18 mouse cellular contexts compared by ENCODE assay signal in the genomic region with DNA sequence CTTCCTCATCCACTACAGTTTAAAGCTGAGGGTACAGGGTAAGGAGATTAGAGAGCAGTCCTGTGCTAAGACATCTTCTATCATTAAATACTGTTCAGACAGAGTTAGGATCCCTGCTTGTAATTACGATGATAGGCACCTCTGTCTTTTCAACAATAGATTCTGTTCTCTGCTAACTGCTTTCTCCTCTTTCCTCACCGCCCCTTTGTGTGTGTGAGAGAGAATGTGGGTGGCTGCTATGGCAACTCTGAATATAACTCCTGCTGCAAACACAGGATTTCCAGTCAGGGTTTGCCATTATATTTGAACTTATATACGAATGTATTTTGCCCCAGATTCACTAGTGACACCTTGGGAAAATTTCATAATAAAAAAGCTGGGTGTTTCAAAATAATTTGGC. TPM values are rescaled to one million over a fixed set of nuclear protein-coding genes. Genes with fewer than 3 reads are reported as not detected.
DNase-seq lines count a peak whose midpoint lies in the region; ATAC-seq and TF ChIP-seq lines count a peak whose summit lies in the region.
"Had no signal": no experiment of that assay in that cellular context is flagged by ENCODE, and none has a peak within 500 bp of the region (broad histone marks: within the 10 kb centered on the region; RNA-seq: fewer than 3 reads in every experiment).

No protein-coding gene starts in this region.

- no peaks in the 10 kb centered on the region for H3K9me3 ChIP-seq in hindbrain, postnatal 0 days (ENCODE audit: low read length)
- H3K9me3 ChIP-seq in hindbrain, embryonic 14.5 days (ENCODE audit: control insufficient read depth, low read length): no peaks in the 10 kb centered on the region
- no peaks in the 10 kb centered on the region for H3K9me3 ChIP-seq in midbrain, embryonic 15.5 days
- no peaks in the 10 kb centered on the region for H3K9me3 ChIP-seq in intestine, embryonic 16.5 days (ENCODE audit: control insufficient read depth, low read length)
- H3K9me3 ChIP-seq: heart, embryonic 13.5 days; hindbrain, embryonic 15.5 days; liver, embryonic 12.5 days; neural tube, embryonic 15.5 days had no signal

- no peaks in the 10 kb centered on the region for H3K36me3 ChIP-seq in hindbrain, postnatal 0 days (ENCODE audit: insufficient read depth, low read length)
- H3K36me3 ChIP-seq in hindbrain, embryonic 14.5 days (replicated peaks; ENCODE audit: control insufficient read depth, insufficient read depth): no peaks in the 10 kb centered on the region
- no peaks in the 10 kb centered on the region for H3K36me3 ChIP-seq in midbrain, embryonic 15.5 days (replicated peaks)
- no peaks in the 10 kb centered on the region for H3K36me3 ChIP-seq in intestine, embryonic 16.5 days (ENCODE audit: control insufficient read depth, insufficient read depth, low read length)
- H3K36me3 ChIP-seq: heart, embryonic 13.5 days; hindbrain, embryonic 15.5 days; liver, embryonic 12.5 days; neural tube, embryonic 15.5 days had no signal

- no peak for TF ChIP-seq POLR2A in brain, embryonic 14.5 days (IDR thresholded peaks at IDR 0.05; ENCODE audit: borderline replicate concordance, extremely low read depth, insufficient read depth, insufficient read length, poor library complexity, severe bottlenecking)

- ATAC-seq in hindbrain, postnatal 0 days: 0 out of 2 replicates have a peak, but pooled peaks have one; percentile 21
- no peak for ATAC-seq in hindbrain, embryonic 14.5 days (ENCODE audit: low FRiP score)
- ATAC-seq in frontal cortex, adult (ENCODE audit: low TSS enrichment): peak; percentile 90
- ATAC-seq in midbrain, embryonic 15.5 days (replicated peaks): peak; percentile 76
- ATAC-seq in intestine, embryonic 16.5 days: no peak
- ATAC-seq: liver, embryonic 12.5 days; lung, postnatal 0 days had no signal

- no peaks in the 10 kb centered on the region for H3K4me1 ChIP-seq in hindbrain, postnatal 0 days (ENCODE audit: insufficient read depth, low read length)
- H3K4me1 ChIP-seq in hindbrain, embryonic 14.5 days (replicated peaks; ENCODE audit: control insufficient read depth, insufficient read depth, low read length): no peaks in the 10 kb centered on the region; the same call in 1 of the 2 replicates
- peaks cover 12% of the 10 kb centered on the region for H3K4me1 ChIP-seq in midbrain, embryonic 15.5 days
- no peaks in the 10 kb centered on the region for H3K4me1 ChIP-seq in intestine, embryonic 16.5 days (ENCODE audit: control insufficient read depth, insufficient read depth, low read length)
- H3K4me1 ChIP-seq: liver, embryonic 12.5 days; neural tube, embryonic 15.5 days had no signal

- no peaks in the 10 kb centered on the region for H3K27me3 ChIP-seq in hindbrain, postnatal 0 days (ENCODE audit: insufficient read depth, low read length)
- H3K27me3 ChIP-seq in hindbrain, embryonic 14.5 days (ENCODE audit: control insufficient read depth, insufficient read depth, low read length): no peaks in the 10 kb centered on the region
- H3K27me3 ChIP-seq in midbrain, embryonic 15.5 days (replicated peaks): no peaks in the 10 kb centered on the region
- H3K27me3 ChIP-seq in intestine, embryonic 16.5 days (replicated peaks; ENCODE audit: control insufficient read depth, insufficient read depth, low read length): no peaks in the 10 kb centered on the region
- H3K27me3 ChIP-seq: heart, embryonic 13.5 days; hindbrain, embryonic 15.5 days; liver, embryonic 12.5 days; neural tube, embryonic 15.5 days had no signal

- H3K27ac ChIP-seq in hindbrain, postnatal 0 days: no peak overlapping the region
- no peak overlapping the region for H3K27ac ChIP-seq in hindbrain, embryonic 14.5 days
- peak overlapping the region; percentile 61; the same call in 1 of the 2 replicates for H3K27ac ChIP-seq in midbrain, embryonic 15.5 days
- H3K27ac ChIP-seq in intestine, embryonic 16.5 days (ENCODE audit: low read length): no peak overlapping the region
- H3K27ac ChIP-seq: heart, embryonic 13.5 days; hindbrain, embryonic 15.5 days; liver, embryonic 12.5 days; neural tube, embryonic 15.5 days; stomach, postnatal 0 days had no signal

- H3K4me3 ChIP-seq in hindbrain, postnatal 0 days (ENCODE audit: low read length): no peak overlapping the region
- H3K4me3 ChIP-seq in hindbrain, embryonic 14.5 days (replicated peaks; ENCODE audit: low read length): no peak overlapping the region
- H3K4me3 ChIP-seq in midbrain, embryonic 15.5 days: no peak overlapping the region
- H3K4me3 ChIP-seq in intestine, embryonic 16.5 days (ENCODE audit: low read length): no peak overlapping the region
- H3K4me3 ChIP-seq: erythroblast, embryonic 14.5 days; heart, embryonic 13.5 days; hindbrain, embryonic 15.5 days; liver, embryonic 12.5 days; neural tube, embryonic 15.5 days had no signal

- WGBS in hindbrain, postnatal 0 days: 16% methylated on average over 3 of the region's 3 CpGs
- WGBS in hindbrain, embryonic 14.5 days: 19% methylated on average over 3 of the region's 3 CpGs
- WGBS in midbrain, embryonic 15.5 days: 11% methylated on average over 3 of the region's 3 CpGs
- WGBS in intestine, embryonic 16.5 days: 65% methylated on average over 3 of the region's 3 CpGs

- H3K9ac ChIP-seq in hindbrain, postnatal 0 days (replicated peaks; ENCODE audit: low read length): no peak overlapping the region
- no peak overlapping the region for H3K9ac ChIP-seq in hindbrain, embryonic 14.5 days
- no peak overlapping the region for H3K9ac ChIP-seq in midbrain, embryonic 15.5 days
- no peak overlapping the region for H3K9ac ChIP-seq in intestine, embryonic 16.5 days (ENCODE audit: low read depth, low read length)
- H3K9ac ChIP-seq: heart, embryonic 13.5 days; hindbrain, embryonic 15.5 days; liver, embryonic 12.5 days; neural tube, embryonic 15.5 days had no signal

- DNase-seq in hindbrain, postnatal 0 days (ENCODE audit: low spot score): peak; percentile 38
- no peak for DNase-seq in hindbrain, embryonic 14.5 days (ENCODE audit: low spot score)
- DNase-seq in brain, embryonic 14.5 days (ENCODE audit: low read depth): peak; percentile 74
- no peak for DNase-seq in lung, postnatal 36 days
- DNase-seq in liver: no peak
- DNase-seq: cerebellum, postnatal 36 days; gastrocnemius, postnatal 14 days; kidney, adult 9 months had no signal

- H3K4me2 ChIP-seq in hindbrain, postnatal 0 days (ENCODE audit: low read depth, low read length): no peak overlapping the region
- H3K4me2 ChIP-seq in hindbrain, embryonic 14.5 days (replicated peaks): no peak overlapping the region
- H3K4me2 ChIP-seq in midbrain, embryonic 15.5 days: no peak overlapping the region
- no peak overlapping the region for H3K4me2 ChIP-seq in intestine, embryonic 16.5 days (ENCODE audit: low read depth, low read length)
- H3K4me2 ChIP-seq: heart, embryonic 13.5 days; hindbrain, embryonic 15.5 days; liver, embryonic 12.5 days; neural tube, embryonic 15.5 days had no signal

- TF ChIP-seq CTCF in hindbrain, postnatal 0 days (IDR thresholded peaks at IDR 0.05; ENCODE audit: low read depth): no peak
- no peak for TF ChIP-seq CTCF in brain, embryonic 14.5 days (IDR thresholded peaks at IDR 0.05; ENCODE audit: borderline replicate concordance, extremely low read depth, insufficient read depth, insufficient read length)

RNA-seq across cellular contexts. Expression of gene Plppr5, which starts 54.2 kb away (rescaled TPM):
- total RNA-seq in hindbrain, postnatal 0 days (2014; rRNA removed): 20.3 and 20.6 TPM in 2 replicates
- 11.7 and 11.8 TPM in 2 replicates for polyA plus RNA-seq in hindbrain, postnatal 0 days (2015; fragmentation: Nextera tagmentation; extraction: Ambion mirVana)
- polyA plus RNA-seq in hindbrain, embryonic 14.5 days (2014; fragmentation: Nextera tagmentation; extraction: Ambion mirVana): 8.2 and 10.3 TPM in 2 replicates
- polyA plus RNA-seq in brain, embryonic 14.5 days (2012; rRNA removed): 2.1 and 3.4 TPM in 2 replicates
- 6.5 and 6.6 TPM in 2 replicates for polyA plus RNA-seq in midbrain, embryonic 15.5 days (2015; fragmentation: Nextera tagmentation; extraction: Ambion mirVana)
- 1.0 and 1.2 TPM in 2 replicates for polyA plus RNA-seq in intestine, embryonic 16.5 days (2015; fragmentation: Nextera tagmentation; extraction: Ambion mirVana)
- polyA plus RNA-seq: erythroblast, embryonic 14.5 days had no signal

Comparison
In these comparisons a context has a peak if more than half of its experiments do, and no peak if none do; other contexts are left out.
1. ATAC-seq: peak in hindbrain, postnatal 0 days (single experiment), frontal cortex, adult (single experiment) and midbrain, embryonic 15.5 days (single experiment); none in hindbrain, embryonic 14.5 days (single experiment) and intestine, embryonic 16.5 days (single experiment).
2. DNase-seq: peak in hindbrain, postnatal 0 days (single experiment) and brain, embryonic 14.5 days (single experiment); none in hindbrain, embryonic 14.5 days (single experiment), lung, postnatal 36 days (single experiment) and liver (single experiment).